Mouse (Mus musculus) adrenal gland, adult 18-20 months (tissue): ENCODE data around the gene Gm45062. TPM values are rescaled to one million over a fixed set of nuclear protein-coding genes. Genes with fewer than 3 reads are reported as not detected.

ENCODE experiments used
- DNase-seq, 2 experiments: peaks; one replicate each; pipeline ENCODE4 v3.0.0; 2021 to 2022; ENCODE audit warnings: low spot score in 2 of 2
- total RNA-seq, 2 experiments: library from RNA; stranded (reverse); gene quantifications; 1 replicate in 1 of 2; 2 replicates in 1 of 2; pipeline ENCODE4 v1.2.3; 2021

The Gm45062 gene
- total RNA-seq, 2 experiments from 2014 or later, result 0.50 TPM; not detected in 1

- DNase-seq, result no peak
Observed at GRCm38 (mm10) chr6:8412845-8413598, 153.8 kb downstream of the Gm45062 start.

GRCm38 (mm10) chr6:8414020-8414419, 154.8 kb downstream of the Gm45062 start:
- DNase-seq, result no peak

- no peak for DNase-seq
Observed at GRCm38 (mm10) chr6:8415823-8416222, 156.6 kb downstream of the Gm45062 start.

GRCm38 (mm10) chr6:8416802-8417569, 157.7 kb downstream of the Gm45062 start:
- DNase-seq, result no peak

- DNase-seq, result no peak
Observed at GRCm38 (mm10) chr6:8419485-8420186, 160.4 kb downstream of the Gm45062 start.

- no peak for DNase-seq
Observed at GRCm38 (mm10) chr6:8420187-8420503, 160.9 kb downstream of the Gm45062 start.

- DNase-seq, result no peak
Observed at GRCm38 (mm10) chr6:8421421-8421820, 162.2 kb downstream of the Gm45062 start.

GRCm38 (mm10) chr6:8421959-8422581, 162.8 kb downstream of the Gm45062 start:
- no peak for DNase-seq

- DNase-seq, result no peak
Observed at GRCm38 (mm10) chr6:8423142-8423541, 163.9 kb downstream of the Gm45062 start.

GRCm38 (mm10) chr6:8427692-8428091, 168.4 kb downstream of the Gm45062 start:
- DNase-seq, result no peak

- no peak for DNase-seq
Observed at GRCm38 (mm10) chr6:8430610-8431234, 171.5 kb downstream of the Gm45062 start.

- no peak for DNase-seq
Observed at GRCm38 (mm10) chr6:8433179-8433578, 173.9 kb downstream of the Gm45062 start.

GRCm38 (mm10) chr6:8437937-8438336, 178.7 kb downstream of the Gm45062 start:
- DNase-seq, result no peak

GRCm38 (mm10) chr6:8441814-8442213, 182.6 kb downstream of the Gm45062 start:
- no peak for DNase-seq

GRCm38 (mm10) chr6:8446786-8447185, 187.5 kb downstream of the Gm45062 start:
- no peak for DNase-seq

GRCm38 (mm10) chr6:8455599-8455998, 196.3 kb downstream of the Gm45062 start:
- DNase-seq, result no peak

- no peak for DNase-seq
Observed at GRCm38 (mm10) chr6:8458596-8458995, 199.3 kb downstream of the Gm45062 start.

GRCm38 (mm10) chr6:8462447-8462846, 203.2 kb downstream of the Gm45062 start:
- no peak for DNase-seq

- DNase-seq, result no peak
Observed at GRCm38 (mm10) chr6:8465388-8465787, 206.1 kb downstream of the Gm45062 start.

- no peak for DNase-seq
Observed at GRCm38 (mm10) chr6:8465985-8466384, 206.7 kb downstream of the Gm45062 start.
